Mouse (Mus musculus): ENCODE measurements around the gene Lats2.

Lats2 gene

DNA sequence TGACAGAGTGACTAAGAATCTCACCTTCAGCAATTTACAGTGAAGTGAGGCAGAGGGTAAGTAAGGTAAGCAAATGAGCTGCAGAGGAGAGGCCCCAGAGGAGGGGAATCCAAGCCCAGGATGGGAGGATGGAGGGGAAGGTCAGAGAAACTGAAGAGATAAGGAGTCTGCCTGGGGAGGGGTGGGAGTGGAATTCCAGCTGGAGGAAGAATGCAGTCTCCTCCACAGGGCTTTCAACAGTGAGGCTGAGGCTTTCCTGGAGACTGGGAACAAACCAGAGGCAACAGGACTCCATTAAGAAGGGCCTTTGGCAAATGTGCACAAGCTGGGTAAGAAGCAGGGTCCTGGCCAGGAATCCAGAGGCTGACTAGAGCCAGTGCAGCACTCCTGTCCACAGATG is 21.1 kb downstream of the Lats2 start:
- no peak for DNase-seq (ENCODE audit: low spot score in 2 of 2)

GRCm38 (mm10) chr14:57736141-57736540 is 22.0 kb downstream of the Lats2 start:
- no peak for DNase-seq (ENCODE audit: low spot score in 2 of 2)

GRCm38 (mm10) chr14:57732668-57733293 is 25.4 kb downstream of the Lats2 start:
- no peak for DNase-seq (ENCODE audit: low spot score in 2 of 2)

DNA sequence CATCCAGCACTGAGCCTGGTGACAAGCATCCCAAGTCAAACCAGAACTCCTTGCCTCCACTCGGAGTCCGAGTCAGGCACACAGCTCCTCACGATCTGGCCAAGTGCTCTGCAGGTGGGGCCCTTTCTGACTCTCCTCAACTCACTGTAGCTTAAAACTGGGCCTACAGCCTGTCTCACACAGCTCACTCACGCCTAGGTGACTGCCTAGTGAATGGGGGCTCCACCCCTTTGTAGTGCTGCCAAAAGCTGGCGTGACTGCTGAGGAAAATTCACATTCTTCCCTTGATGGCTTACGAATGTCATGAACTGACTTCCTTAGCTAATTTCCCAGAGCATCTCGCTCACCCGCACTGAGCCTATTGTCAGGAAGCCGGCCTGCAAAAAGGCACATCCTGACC is 27.7 kb downstream of the Lats2 start:
- DNase-seq (ENCODE audit: low spot score in 2 of 2): no peak

DNA sequence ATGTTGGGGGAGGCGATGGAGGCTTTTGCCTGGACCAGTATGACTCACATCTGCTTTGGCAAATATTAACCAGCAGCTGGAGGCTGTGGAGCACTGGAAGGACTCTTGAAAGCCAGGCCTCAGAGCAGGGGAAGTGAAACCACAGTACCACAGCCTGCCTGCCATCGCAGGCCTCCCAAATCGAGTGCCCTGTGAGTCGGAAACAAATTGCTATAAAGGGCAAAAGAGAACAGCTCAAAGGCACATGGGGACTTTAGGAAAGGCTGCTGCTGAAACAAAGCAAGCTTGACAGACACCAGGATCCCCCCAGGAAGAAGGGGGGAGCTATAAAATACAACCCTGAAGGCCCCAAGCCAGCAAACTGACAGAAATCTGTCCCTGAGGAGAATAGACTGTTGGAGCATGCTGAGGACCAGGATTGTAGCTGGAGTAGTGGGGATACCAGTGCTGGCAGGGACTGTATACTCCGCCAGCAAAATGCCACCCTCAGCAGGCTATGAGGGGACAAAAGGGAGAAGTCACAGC is 28.2 kb downstream of the Lats2 start:
- DNase-seq (ENCODE audit: low spot score in 2 of 2): no peak

GRCm38 (mm10) chr14:57729364-57729763 is 28.8 kb downstream of the Lats2 start:
- no peak for DNase-seq (ENCODE audit: low spot score in 2 of 2)

DNA sequence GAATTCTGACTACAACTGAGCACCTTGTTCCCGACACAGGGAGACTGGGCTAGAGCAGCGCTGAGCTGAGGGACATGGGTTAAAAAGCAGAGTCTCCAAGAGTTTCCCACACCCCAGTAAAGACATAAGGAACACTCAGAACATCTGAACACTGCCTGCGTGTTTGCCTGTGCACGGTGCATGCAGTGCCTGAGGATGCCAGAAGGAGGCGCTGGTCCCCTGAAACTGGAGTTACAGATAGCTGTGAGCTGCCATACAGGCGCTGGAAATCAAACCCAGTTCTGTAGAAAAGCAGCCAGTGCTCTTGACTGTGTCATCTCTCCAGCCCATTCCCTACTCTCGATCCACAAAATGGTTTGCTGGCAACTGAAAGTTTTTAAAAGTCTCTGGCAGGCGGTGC is 32.0 kb downstream of the Lats2 start:
- DNase-seq (ENCODE audit: low spot score in 2 of 2): no peak

- DNase-seq (ENCODE audit: low spot score in 2 of 2): no peak
Observed at GRCm38 (mm10) chr14:57724473-57724872, 33.7 kb downstream of the Lats2 start.

- no peak for DNase-seq (ENCODE audit: low spot score in 2 of 2)
Observed at GRCm38 (mm10) chr14:57718245-57718644, 39.9 kb downstream of the Lats2 start.

- no peak for DNase-seq (ENCODE audit: low spot score in 2 of 2)
Observed at GRCm38 (mm10) chr14:57716601-57717245, 41.5 kb downstream of the Lats2 start.

- no peak for DNase-seq (ENCODE audit: low spot score in 2 of 2)
Observed at GRCm38 (mm10) chr14:57712884-57713283, 45.3 kb downstream of the Lats2 start.

GRCm38 (mm10) chr14:57711059-57711458 is 47.1 kb downstream of the Lats2 start:
- no peak for DNase-seq (ENCODE audit: low spot score in 2 of 2)

- no peak for DNase-seq (ENCODE audit: low spot score in 2 of 2)
Observed at GRCm38 (mm10) chr14:57709171-57709570, 49.0 kb downstream of the Lats2 start.

GRCm38 (mm10) chr14:57708580-57708979 is 49.6 kb downstream of the Lats2 start:
- DNase-seq (ENCODE audit: low spot score in 2 of 2): no peak

DNA sequence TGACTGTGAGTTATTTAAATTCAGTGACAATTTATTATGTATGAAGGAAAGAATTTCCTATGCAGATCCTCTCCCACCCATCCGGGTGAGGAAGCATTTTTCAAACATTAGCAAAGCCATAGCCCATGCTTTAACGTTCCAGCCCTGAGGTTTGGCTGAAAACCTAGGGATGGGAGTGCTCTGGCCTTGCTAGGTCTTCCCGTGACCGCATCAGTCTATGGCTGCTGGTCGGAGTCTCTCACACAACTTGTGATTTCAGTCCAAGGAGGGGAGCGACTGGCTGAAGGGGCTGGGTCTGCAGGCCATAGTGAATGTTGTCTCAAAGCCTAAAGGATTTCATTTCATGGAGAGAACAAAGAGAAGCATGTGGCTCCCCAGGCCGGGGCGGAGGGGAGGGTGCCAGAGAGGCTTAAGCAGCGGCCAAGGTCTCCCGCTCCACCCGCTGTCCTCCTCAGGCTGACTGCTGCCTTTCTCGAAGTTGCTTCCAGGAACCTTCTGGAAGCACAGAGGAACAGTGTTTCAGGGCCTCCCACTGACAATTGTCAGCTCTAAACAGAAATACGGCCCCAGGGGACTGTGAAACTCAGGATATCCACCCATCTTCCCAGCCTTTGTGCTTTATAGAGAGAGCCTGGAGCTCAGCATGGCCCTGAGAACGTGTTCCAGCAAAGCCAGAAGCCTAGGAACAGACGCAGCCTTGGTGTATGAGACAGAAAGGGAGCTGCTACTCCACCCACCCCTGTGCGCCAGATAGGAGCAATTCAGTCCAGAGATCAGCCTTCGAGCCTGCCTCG is 50.9 kb downstream of the Lats2 start:
- no peak for DNase-seq (ENCODE audit: low spot score in 2 of 2)

- DNase-seq (ENCODE audit: low spot score in 2 of 2): peak; percentile 47 to 51
Observed at GRCm38 (mm10) chr14:57706760-57707099, 51.5 kb downstream of the Lats2 start.

DNA sequence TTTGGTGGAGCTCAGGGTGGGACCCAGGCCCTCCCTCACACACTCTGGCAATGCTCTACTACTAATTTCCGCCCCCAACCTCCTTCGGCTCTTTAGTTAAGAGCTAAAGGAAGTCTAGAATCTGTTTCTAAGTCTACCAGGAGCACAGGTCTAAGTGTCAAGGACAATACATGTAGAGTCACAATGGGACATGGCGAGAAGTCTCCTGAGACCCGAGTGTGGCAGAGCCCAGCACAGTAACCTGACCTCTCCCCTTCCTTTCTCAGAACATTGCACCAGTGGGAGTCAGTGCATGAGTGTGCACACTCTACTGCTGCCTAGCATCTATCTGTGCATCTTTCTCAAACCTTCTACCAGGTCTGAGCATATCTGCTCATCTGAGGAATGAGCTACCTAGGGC is 52.4 kb downstream of the Lats2 start:
- no peak for DNase-seq (ENCODE audit: low spot score in 2 of 2)

- DNase-seq (ENCODE audit: low spot score in 2 of 2): no peak
Observed at GRCm38 (mm10) chr14:57705075-57705474, 53.1 kb downstream of the Lats2 start.

GRCm38 (mm10) chr14:57701915-57702477 is 56.2 kb downstream of the Lats2 start:
- no peak for DNase-seq (ENCODE audit: low spot score in 2 of 2)

- DNase-seq (ENCODE audit: low spot score in 2 of 2): no peak
Observed at GRCm38 (mm10) chr14:57699461-57699970, 58.7 kb downstream of the Lats2 start.

GRCm38 (mm10) chr14:57699016-57699415 is 59.2 kb downstream of the Lats2 start:
- DNase-seq (ENCODE audit: low spot score in 2 of 2): no peak

GRCm38 (mm10) chr14:57696066-57696465 is 62.1 kb downstream of the Lats2 start:
- DNase-seq (ENCODE audit: low spot score in 2 of 2): no peak

Measured in right cerebral cortex, adult 2 months (tissue).